Mouse (Mus musculus) 3T3-L1 (cell line): Measurements from ENCODE around the gene Iqcf6.
A peak's percentile ranks its signal among the peaks of the same experiment; 100 is the strongest.

Source experiments
- DNase-seq: peaks from one replicate; pipeline ENCODE4 v3.0.0-alpha.2; 2015; ENCODE audit warnings: low read depth, low spot score

Iqcf6 gene

GRCm38 (mm10) chr9:106656820-106657219 lies 30.4 kb downstream of the Iqcf6 start:
- no peak for DNase-seq

DNA sequence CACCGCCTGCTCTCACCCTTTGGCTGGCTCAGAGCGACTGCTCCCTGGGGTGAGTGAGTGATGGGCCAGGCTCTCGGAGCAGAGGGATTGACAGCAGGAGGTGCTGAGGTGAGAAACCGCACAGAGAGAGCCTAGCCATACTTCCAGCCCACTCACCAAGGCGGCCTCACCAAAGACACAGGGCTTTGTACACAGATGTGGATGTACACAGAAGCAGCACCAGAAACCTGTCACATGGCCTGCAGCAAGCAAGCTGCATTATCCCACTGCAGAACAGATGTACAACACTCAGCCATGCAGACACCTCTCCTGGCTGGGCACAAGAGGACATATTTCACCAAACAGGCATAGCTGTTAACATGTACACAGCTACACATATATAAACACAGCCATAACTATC lies 31.2 kb downstream of the Iqcf6 start:
- no peak for DNase-seq

- no peak for DNase-seq
Observed at GRCm38 (mm10) chr9:106659441-106659840, 33.1 kb downstream of the Iqcf6 start.

GRCm38 (mm10) chr9:106659935-106660334 lies 33.6 kb downstream of the Iqcf6 start:
- no peak for DNase-seq

- no peak for DNase-seq
Observed at GRCm38 (mm10) chr9:106663200-106663599, 36.8 kb downstream of the Iqcf6 start.

DNA sequence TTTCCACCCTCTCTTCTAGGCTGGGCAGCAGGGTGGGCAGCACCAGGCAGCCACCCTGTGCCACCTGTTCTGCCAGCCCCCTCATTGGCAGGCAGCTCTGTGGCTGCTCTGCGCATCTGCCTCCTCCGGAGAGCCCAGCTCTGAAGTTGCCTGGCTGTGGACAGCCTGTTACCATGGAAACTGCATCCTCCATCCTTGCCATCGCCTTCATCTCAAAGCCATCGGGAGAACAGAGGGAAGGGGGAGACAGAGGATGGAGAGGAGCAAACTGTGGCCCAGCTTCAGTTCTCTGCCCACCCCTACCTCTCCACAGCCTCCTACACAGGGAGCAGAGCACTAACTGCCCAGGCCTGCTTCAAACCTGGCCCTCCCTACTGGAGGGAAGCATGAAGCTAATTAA lies 38.1 kb downstream of the Iqcf6 start:
- no peak for DNase-seq

GRCm38 (mm10) chr9:106664856-106665255 lies 38.5 kb downstream of the Iqcf6 start:
- DNase-seq = no peak

GRCm38 (mm10) chr9:106673860-106674259 lies 47.5 kb downstream of the Iqcf6 start:
- no peak for DNase-seq

DNA sequence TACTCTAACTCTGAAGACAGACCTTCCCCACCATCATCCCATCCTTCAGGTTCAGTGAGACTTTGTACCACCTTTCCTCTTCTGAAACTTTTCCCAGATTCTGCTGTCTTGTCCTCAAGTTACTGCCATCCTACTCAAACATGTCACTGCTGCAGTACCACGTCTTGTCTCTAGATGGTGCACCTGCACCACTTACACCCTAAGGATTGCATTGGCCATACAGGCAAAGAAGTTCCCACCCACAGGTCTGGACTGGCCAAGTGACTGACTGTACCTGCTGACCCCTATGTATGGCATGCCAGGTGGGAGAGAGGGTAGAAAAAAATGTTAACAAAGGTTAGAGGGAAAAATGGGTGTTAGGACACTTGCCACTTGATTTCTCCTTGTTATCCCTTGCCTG lies 49.1 kb downstream of the Iqcf6 start:
- DNase-seq = peak; percentile 89

GRCm38 (mm10) chr9:106675965-106676364 lies 49.6 kb downstream of the Iqcf6 start:
- no peak for DNase-seq

DNA sequence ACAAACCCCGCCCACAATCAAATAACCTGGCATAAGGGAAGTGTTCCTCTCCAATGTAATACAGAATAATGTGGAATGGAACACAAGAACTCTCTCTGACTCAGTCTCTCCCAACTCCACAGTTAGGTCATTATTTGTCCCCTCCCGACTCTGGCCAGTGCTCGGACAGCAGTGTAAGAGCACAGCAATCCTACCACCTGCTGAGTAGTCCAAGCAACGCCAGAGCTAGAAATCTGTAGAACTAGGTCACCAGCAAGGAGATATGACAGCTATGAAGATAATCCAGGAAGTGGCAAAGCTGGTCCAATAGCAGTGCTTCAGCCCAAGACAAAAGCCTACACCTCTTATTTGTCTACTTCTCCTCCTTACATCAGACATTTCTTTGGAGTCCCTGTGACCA lies 50.2 kb downstream of the Iqcf6 start:
- no peak for DNase-seq
